Mouse (Mus musculus) E14TG2a.4 (cell line): ENCODE measurements around the gene Arid2.

Source experiments
- CTCF ChIP-seq: conservative IDR thresholded peaks from 2 replicates; pipeline ENCODE4 v1.5.1; 2014; ENCODE audit warnings: low read length
- NANOG ChIP-seq: IDR thresholded peaks from 2 replicates; pipeline ENCODE4 v1.6.1; 2014; ENCODE audit warnings: borderline replicate concordance, low read length, mixed read lengths

- TF ChIP-seq NANOG, result no peak
- TF ChIP-seq CTCF, result no peak
These were observed 90.4 kb downstream of the Arid2 start for GRCm38 (mm10) chr15:96377701-96378100.
